ENCODE assay signal across 9 mouse cellular contexts in the genomic region with DNA sequence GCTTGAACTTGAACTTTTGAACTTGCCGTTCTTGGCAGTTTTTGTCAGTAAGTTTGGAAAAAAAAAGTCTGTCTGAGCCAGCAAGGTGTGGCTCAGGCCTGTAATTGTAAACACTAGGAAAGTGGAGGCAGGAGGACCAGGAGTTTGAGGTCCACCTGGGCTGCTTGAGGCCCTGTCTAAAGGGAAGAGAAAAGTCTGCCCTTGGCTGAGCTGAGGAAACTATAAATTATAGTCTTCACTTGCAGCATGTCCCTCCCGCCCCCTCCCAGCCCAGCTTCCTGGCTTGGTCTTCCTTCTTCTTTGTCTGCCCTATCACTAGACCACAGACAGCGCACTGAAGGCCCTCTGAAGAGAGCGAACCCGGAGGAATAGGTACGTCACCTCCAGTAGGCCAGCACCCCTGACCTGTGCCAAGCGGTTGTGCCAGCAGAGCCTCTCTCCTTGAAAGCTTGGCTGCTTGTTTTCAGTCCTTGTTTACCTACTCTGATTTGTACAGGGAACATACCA. TPM values are rescaled to one million over a fixed set of nuclear protein-coding genes. Genes with fewer than 3 reads are reported as not detected.
DNase-seq lines count a peak whose midpoint lies in the region; ATAC-seq and TF ChIP-seq lines count a peak whose summit lies in the region.
"Had no signal": no experiment of that assay in that cellular context is flagged by ENCODE, and none has a peak within 500 bp of the region (broad histone marks: within the 10 kb centered on the region; RNA-seq: fewer than 3 reads in every experiment).

No protein-coding gene starts in this region.

- ATAC-seq in intestine, embryonic 16.5 days = peak; percentile 86
- peak; percentile 49; the same call in 1 of the 2 replicates for ATAC-seq in liver, embryonic 16.5 days (ENCODE audit: low read depth)
- ATAC-seq in forebrain, embryonic 15.5 days (replicated peaks) = no peak

- no peaks in the 10 kb centered on the region for H3K27me3 ChIP-seq in spleen, adult 2 months (ENCODE audit: control insufficient read depth, insufficient read depth, low read length)
- no peaks in the 10 kb centered on the region for H3K27me3 ChIP-seq in intestine, embryonic 16.5 days (replicated peaks; ENCODE audit: control insufficient read depth, insufficient read depth, low read length)
- H3K27me3 ChIP-seq in liver, embryonic 16.5 days (ENCODE audit: control insufficient read depth, insufficient read depth, low read depth, low read length) = no peaks in the 10 kb centered on the region
- H3K27me3 ChIP-seq in forebrain, embryonic 15.5 days = no peaks in the 10 kb centered on the region

- peak overlapping the region; percentile 53; the same call in 1 of the 2 replicates for H3K27ac ChIP-seq in spleen, adult 2 months (ENCODE audit: insufficient read depth, low read length)
- peak overlapping the region; percentile 88 for H3K27ac ChIP-seq in intestine, embryonic 16.5 days (ENCODE audit: low read length)
- H3K27ac ChIP-seq in liver, embryonic 16.5 days (ENCODE audit: low read length) = peak overlapping the region; percentile 26; the same call in 1 of the 2 replicates
- H3K27ac ChIP-seq in forebrain, embryonic 15.5 days (replicated peaks) = no peak overlapping the region

- DNase-seq in spleen, adult 2 months (ENCODE audit: low read depth in 1 of 2, low spot score in 2 of 2) = no peak
- no peak for DNase-seq in spleen, adult 12 weeks (ENCODE audit: low spot score)
- peak; percentile 20 for DNase-seq in yolk sac, embryonic 10.5 days (ENCODE audit: low spot score)
- no peak for DNase-seq in right cerebral cortex, postnatal 36 days (ENCODE audit: low spot score in 2 of 2)
- no peak for DNase-seq in left cerebral cortex, adult 9 months (ENCODE audit: low spot score in 2 of 2)
- DNase-seq: embryo, embryonic 11 days had no signal

- H3K9me3 ChIP-seq in intestine, embryonic 16.5 days (ENCODE audit: control insufficient read depth, low read length) = no peaks in the 10 kb centered on the region
- H3K9me3 ChIP-seq in liver, embryonic 16.5 days (replicated peaks; ENCODE audit: control insufficient read depth, low read length) = no peaks in the 10 kb centered on the region
- no peaks in the 10 kb centered on the region for H3K9me3 ChIP-seq in forebrain, embryonic 15.5 days

- H3K9ac ChIP-seq in intestine, embryonic 16.5 days (ENCODE audit: low read depth, low read length) = no peak overlapping the region
- H3K9ac ChIP-seq in liver, embryonic 16.5 days (ENCODE audit: low read depth, low read length) = no peak overlapping the region
- no peak overlapping the region for H3K9ac ChIP-seq in forebrain, embryonic 15.5 days (replicated peaks)

- H3K4me3 ChIP-seq in spleen, adult 2 months (ENCODE audit: extremely low read depth, insufficient read depth, insufficient read length) = no peak overlapping the region
- H3K4me3 ChIP-seq in intestine, embryonic 16.5 days (ENCODE audit: low read length) = no peak overlapping the region
- no peak overlapping the region for H3K4me3 ChIP-seq in liver, embryonic 16.5 days (ENCODE audit: low read depth, low read length)
- H3K4me3 ChIP-seq in forebrain, embryonic 15.5 days = no peak overlapping the region

- peaks cover 5% of the 10 kb centered on the region; the same call in 1 of the 2 replicates for H3K4me1 ChIP-seq in spleen, adult 2 months (ENCODE audit: control insufficient read depth, insufficient read depth, insufficient read length)
- H3K4me1 ChIP-seq in intestine, embryonic 16.5 days (ENCODE audit: control insufficient read depth, insufficient read depth, low read length) = peaks cover 12% of the 10 kb centered on the region
- peaks cover 29% of the 10 kb centered on the region for H3K4me1 ChIP-seq in liver, embryonic 16.5 days (ENCODE audit: control insufficient read depth, low read depth, low read length)
- H3K4me1 ChIP-seq in forebrain, embryonic 15.5 days = no peaks in the 10 kb centered on the region

- WGBS in spleen, adult 2 months = 43% methylated on average over 7 of the region's 7 CpGs
- 35% methylated on average over 7 of the region's 7 CpGs for WGBS in intestine, embryonic 16.5 days
- 33% methylated on average over 7 of the region's 7 CpGs for WGBS in liver, embryonic 16.5 days (ENCODE audit: insufficient replicate concordance)
- 92% methylated on average over 7 of the region's 7 CpGs for WGBS in forebrain, embryonic 15.5 days

- peak overlapping the region; percentile 15; the same call in 1 of the 2 replicates for H3K4me2 ChIP-seq in intestine, embryonic 16.5 days (ENCODE audit: low read depth, low read length)
- no peak overlapping the region for H3K4me2 ChIP-seq in liver, embryonic 16.5 days (ENCODE audit: low read depth, low read length)
- no peak overlapping the region for H3K4me2 ChIP-seq in forebrain, embryonic 15.5 days (replicated peaks)

- TF ChIP-seq POLR2A in spleen, adult 2 months (IDR thresholded peaks at IDR 0.05; ENCODE audit: low read depth, low read length) = no peak

- no peak for TF ChIP-seq CTCF in spleen, adult 2 months (IDR thresholded peaks at IDR 0.05; ENCODE audit: extremely low read depth, insufficient read depth, insufficient read length, insufficient replicate concordance)

- H3K36me3 ChIP-seq in spleen, adult 2 months (ENCODE audit: control insufficient read depth, insufficient read depth, low read length) = no peaks in the 10 kb centered on the region; the same call in 1 of the 2 replicates
- no peaks in the 10 kb centered on the region for H3K36me3 ChIP-seq in intestine, embryonic 16.5 days (ENCODE audit: control insufficient read depth, insufficient read depth, low read length)
- H3K36me3 ChIP-seq in liver, embryonic 16.5 days (ENCODE audit: control insufficient read depth, insufficient read depth) = peaks cover 3% of the 10 kb centered on the region; the same call in 1 of the 2 replicates
- no peaks in the 10 kb centered on the region for H3K36me3 ChIP-seq in forebrain, embryonic 15.5 days

RNA-seq across cellular contexts. Expression of a gene that starts 17.7 kb away (rescaled TPM):
- polyA plus RNA-seq in spleen, adult 2 months (2012; rRNA removed) = 31.3 and 33.4 TPM in 2 replicates
- 27.0 and 27.5 TPM in 2 replicates for polyA plus RNA-seq in intestine, embryonic 16.5 days (2015; fragmentation: Nextera tagmentation; extraction: Ambion mirVana)
- 32.7 and 39.1 TPM in 2 replicates for polyA plus RNA-seq in liver, embryonic 16.5 days (2015; fragmentation: Nextera tagmentation; extraction: Ambion mirVana)
- polyA plus RNA-seq in forebrain, embryonic 15.5 days (2015; fragmentation: Nextera tagmentation; extraction: Ambion mirVana) = 22.6 and 25.2 TPM in 2 replicates

RNA-seq across cellular contexts. Expression of a gene that starts 42.5 kb away (rescaled TPM):
- polyA plus RNA-seq in spleen, adult 2 months (2012; rRNA removed) = 5.5 and 5.9 TPM in 2 replicates
- 8.5 and 11.1 TPM in 2 replicates for polyA plus RNA-seq in intestine, embryonic 16.5 days (2015; fragmentation: Nextera tagmentation; extraction: Ambion mirVana)
- polyA plus RNA-seq in liver, embryonic 16.5 days (2015; fragmentation: Nextera tagmentation; extraction: Ambion mirVana) = 8.5 and 10.1 TPM in 2 replicates
- 12.1 and 13.8 TPM in 2 replicates for polyA plus RNA-seq in forebrain, embryonic 15.5 days (2015; fragmentation: Nextera tagmentation; extraction: Ambion mirVana)

RNA-seq across cellular contexts. Expression of a gene that starts 44.8 kb away (rescaled TPM):
- polyA plus RNA-seq in spleen, adult 2 months (2012; rRNA removed) = 8.6 and 8.8 TPM in 2 replicates
- polyA plus RNA-seq in intestine, embryonic 16.5 days (2015; fragmentation: Nextera tagmentation; extraction: Ambion mirVana) = 105 and 125 TPM in 2 replicates
- 49.4 and 54.4 TPM in 2 replicates for polyA plus RNA-seq in liver, embryonic 16.5 days (2015; fragmentation: Nextera tagmentation; extraction: Ambion mirVana)
- polyA plus RNA-seq in forebrain, embryonic 15.5 days (2015; fragmentation: Nextera tagmentation; extraction: Ambion mirVana) = 132 and 133 TPM in 2 replicates

RNA-seq across cellular contexts. Expression of a gene that starts 58.9 kb away (rescaled TPM):
- 19.4 and 25.0 TPM in 2 replicates for polyA plus RNA-seq in spleen, adult 2 months (2012; rRNA removed)
- 5.1 and 5.2 TPM in 2 replicates for polyA plus RNA-seq in intestine, embryonic 16.5 days (2015; fragmentation: Nextera tagmentation; extraction: Ambion mirVana)
- 2.5 TPM in 2 replicates for polyA plus RNA-seq in liver, embryonic 16.5 days (2015; fragmentation: Nextera tagmentation; extraction: Ambion mirVana)
- 1.6 and 2.2 TPM in 2 replicates for polyA plus RNA-seq in forebrain, embryonic 15.5 days (2015; fragmentation: Nextera tagmentation; extraction: Ambion mirVana)
